Mouse (Mus musculus): Measurements from ENCODE around the gene Magi1. TPM values are rescaled to one million over a fixed set of nuclear protein-coding genes. Genes with fewer than 3 reads are reported as not detected.

The Magi1 gene
- polyA plus RNA-seq, 1 experiment from 2014 or later, result 7.9 TPM

DNA sequence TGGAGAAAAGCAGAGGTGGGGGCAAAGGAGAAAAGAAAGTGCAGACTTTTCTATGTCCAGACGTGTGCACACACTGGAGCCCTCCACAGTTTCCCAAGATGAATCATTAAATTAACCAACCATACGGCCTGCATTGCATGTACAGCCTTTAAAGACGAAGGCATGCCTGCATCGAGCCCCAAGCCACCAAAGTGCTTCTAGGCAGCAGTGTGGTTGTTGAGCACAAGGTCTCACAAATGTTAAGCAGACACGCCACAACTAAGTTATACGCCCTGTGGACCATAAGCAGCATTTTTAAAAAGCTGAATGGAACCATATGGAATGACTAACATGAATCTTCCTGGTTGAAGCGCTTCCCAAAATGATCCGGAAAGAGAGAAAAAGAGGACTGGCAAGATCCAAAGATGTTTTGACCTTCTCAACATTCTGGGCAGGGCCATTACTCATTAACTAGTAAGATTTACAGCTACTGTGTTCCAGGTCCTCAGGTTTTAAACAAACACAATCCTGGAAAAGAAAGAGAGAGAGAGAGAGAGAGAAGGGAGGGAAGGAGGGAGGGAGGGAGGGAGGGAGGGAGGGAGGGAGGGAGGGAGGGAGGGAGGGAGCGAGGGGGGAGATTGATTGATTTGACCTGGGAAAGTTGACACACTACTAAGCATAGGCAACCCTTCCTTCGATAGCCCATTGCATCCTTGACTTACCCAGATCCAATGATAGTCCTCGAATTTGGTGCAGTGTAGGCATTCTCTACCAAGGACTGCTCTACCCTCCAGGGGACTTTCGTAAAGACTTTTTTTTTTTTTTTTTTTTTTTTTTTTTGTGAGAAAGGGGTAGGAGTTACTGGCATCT, 26.5 kb downstream of the Magi1 start:
- H3K36me3 ChIP-seq (ENCODE audit: control insufficient read depth, insufficient read depth, low read length), result no peaks in the 10 kb centered on the region
- no peak overlapping the region for H3K4me2 ChIP-seq (ENCODE audit: low read length)
- H3K4me1 ChIP-seq (ENCODE audit: control insufficient read depth in 2 of 2, insufficient read depth in 2 of 2, low read length in 2 of 2), result peaks cover 20 to 41% of the 10 kb centered on the region in 2 experiments
- H3K9ac ChIP-seq (ENCODE audit: low read length), result no peak overlapping the region; the same call in 1 of the 2 replicates
- ATAC-seq (ENCODE audit: insufficient number of reproducible peaks, insufficient read depth, low FRiP score, low read depth), result no peak
- no peak overlapping the region for H3K4me3 ChIP-seq (ENCODE audit: control insufficient read depth in 1 of 2, insufficient read depth in 1 of 2, low read depth in 1 of 2, low read length in 2 of 2)
- H3K27me3 ChIP-seq (ENCODE audit: control insufficient read depth, insufficient read depth, low read length), result no peaks in the 10 kb centered on the region
- no peaks in the 10 kb centered on the region for H3K9me3 ChIP-seq (ENCODE audit: control insufficient read depth, low read length)
- no peak overlapping the region for H3K27ac ChIP-seq (replicated peaks in 1 of 2; ENCODE audit: control insufficient read depth in 1 of 2, insufficient read depth in 1 of 2, low read depth in 2 of 2, low read length in 2 of 2)
- WGBS, result 82% methylated on average over 12 of the region's 12 CpGs

DNA sequence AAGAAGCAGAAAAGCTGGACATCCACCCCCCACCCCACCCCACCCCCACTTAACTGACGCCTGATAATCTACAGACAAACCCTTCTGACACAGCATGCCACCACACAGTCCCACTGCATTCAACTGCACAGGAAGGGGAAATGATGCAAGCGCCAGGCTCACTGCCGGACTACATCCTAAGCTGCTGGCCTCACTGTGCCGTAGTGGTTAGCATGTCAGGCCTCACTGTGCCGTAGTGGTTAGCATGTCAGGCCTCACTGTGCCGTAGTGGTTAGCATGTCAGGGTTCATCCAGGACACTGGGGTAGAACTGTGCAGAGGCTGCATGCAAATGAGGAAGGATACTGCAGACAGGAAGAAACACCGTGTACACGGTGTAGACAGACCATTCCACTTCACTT, 29.8 kb downstream of the Magi1 start:
- ATAC-seq (ENCODE audit: insufficient number of reproducible peaks, insufficient read depth, low FRiP score, low read depth), result peak; percentile 68; the same call in 1 of the 2 replicates
- H3K27me3 ChIP-seq (ENCODE audit: control insufficient read depth, insufficient read depth, low read length), result no peaks in the 10 kb centered on the region
- H3K4me2 ChIP-seq (ENCODE audit: low read length), result no peak overlapping the region
- H3K4me1 ChIP-seq (ENCODE audit: control insufficient read depth in 2 of 2, insufficient read depth in 2 of 2, low read length in 2 of 2), result peaks cover 23 to 66% of the 10 kb centered on the region in 2 experiments
- H3K36me3 ChIP-seq (ENCODE audit: control insufficient read depth, insufficient read depth, low read length), result no peaks in the 10 kb centered on the region
- H3K4me3 ChIP-seq (ENCODE audit: control insufficient read depth in 1 of 2, insufficient read depth in 1 of 2, low read depth in 1 of 2, low read length in 2 of 2), result no peak overlapping the region
- H3K9ac ChIP-seq (ENCODE audit: low read length), result no peak overlapping the region
- H3K9me3 ChIP-seq (ENCODE audit: control insufficient read depth, low read length), result no peaks in the 10 kb centered on the region
- peak overlapping the region; percentile 31 to 62; a peak in 2 of 4 replicates for H3K27ac ChIP-seq (replicated peaks in 1 of 2; ENCODE audit: control insufficient read depth in 1 of 2, insufficient read depth in 1 of 2, low read depth in 2 of 2, low read length in 2 of 2)
- WGBS, result 40% methylated on average over 8 of the region's 8 CpGs

DNA sequence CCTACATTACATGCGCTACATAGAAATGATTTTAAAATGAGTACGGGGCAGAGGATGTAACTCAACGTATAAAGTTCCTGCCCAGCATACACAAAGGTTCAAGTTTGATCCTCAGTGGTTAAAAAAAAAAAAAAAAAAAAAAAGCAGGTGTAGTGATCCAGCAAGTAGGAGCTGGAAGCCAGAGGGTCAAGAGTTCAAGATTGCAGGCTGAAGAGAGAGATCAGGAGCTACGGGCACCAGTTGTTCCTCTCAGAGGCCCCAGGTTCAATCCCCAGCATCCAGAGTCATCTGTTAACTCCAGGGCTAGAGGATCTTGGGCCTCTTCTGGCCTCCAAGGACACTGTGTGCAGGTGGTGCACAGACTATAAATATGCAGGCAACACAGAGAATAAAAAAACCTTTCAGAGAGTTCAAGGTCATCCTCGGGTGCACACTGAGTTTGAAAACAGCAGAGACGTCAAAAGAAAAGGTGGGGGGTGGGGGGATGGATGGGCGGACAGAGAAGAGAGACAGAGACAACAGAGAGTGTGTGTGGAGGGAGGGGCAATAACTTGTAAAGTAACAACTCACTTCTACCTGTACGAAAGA, 32.3 kb downstream of the Magi1 start:
- no peak overlapping the region for H3K9ac ChIP-seq (ENCODE audit: low read length)
- H3K4me1 ChIP-seq (ENCODE audit: control insufficient read depth in 2 of 2, insufficient read depth in 2 of 2, low read length in 2 of 2), result peaks cover 21 to 63% of the 10 kb centered on the region in 2 experiments
- no peaks in the 10 kb centered on the region for H3K36me3 ChIP-seq (ENCODE audit: control insufficient read depth, insufficient read depth, low read length)
- ATAC-seq (ENCODE audit: insufficient number of reproducible peaks, insufficient read depth, low FRiP score, low read depth), result no peak
- H3K4me3 ChIP-seq (ENCODE audit: control insufficient read depth in 1 of 2, insufficient read depth in 1 of 2, low read depth in 1 of 2, low read length in 2 of 2), result no peak overlapping the region
- H3K27ac ChIP-seq (replicated peaks in 1 of 2; ENCODE audit: control insufficient read depth in 1 of 2, insufficient read depth in 1 of 2, low read depth in 2 of 2, low read length in 2 of 2), result peak overlapping the region in 1 of 2 experiments; percentile 17; a peak in 1 of 4 replicates
- H3K4me2 ChIP-seq (ENCODE audit: low read length), result no peak overlapping the region
- H3K27me3 ChIP-seq (ENCODE audit: control insufficient read depth, insufficient read depth, low read length), result no peaks in the 10 kb centered on the region
- 61% methylated on average over 8 of the region's 8 CpGs for WGBS
- H3K9me3 ChIP-seq (ENCODE audit: control insufficient read depth, low read length), result no peaks in the 10 kb centered on the region

DNA sequence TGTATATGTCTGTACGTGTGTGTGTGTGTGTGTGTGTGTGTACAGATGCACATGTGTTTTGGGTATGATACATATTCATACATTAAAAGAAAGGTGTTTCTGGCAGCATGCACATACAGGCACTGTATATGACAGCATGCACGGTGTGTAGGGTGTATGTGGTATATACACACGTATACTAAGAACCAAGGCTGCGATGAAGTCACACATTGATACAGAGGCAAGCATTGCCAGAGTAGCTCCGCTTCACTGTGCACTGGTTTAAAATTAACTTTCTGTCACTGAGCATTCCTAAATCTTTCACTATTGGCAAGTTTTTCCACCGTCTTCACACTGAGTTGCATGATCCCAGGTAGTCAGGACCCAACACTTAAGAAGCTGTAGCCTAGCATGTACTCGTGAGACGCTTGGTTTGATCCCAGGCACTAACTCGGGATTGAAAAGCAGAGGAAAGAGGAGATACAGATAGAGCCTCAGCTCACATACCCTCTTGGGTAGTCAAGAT, 34.4 kb downstream of the Magi1 start:
- Histone ChIP-seq H3K9me3 (ENCODE audit: control insufficient read depth, low read length) (no peaks in the 10 kb centered on the region), H3K9ac (ENCODE audit: low read length) (no peak overlapping the region), H3K27me3 (ENCODE audit: control insufficient read depth, insufficient read depth, low read length) (no peaks in the 10 kb centered on the region), H3K4me1 (ENCODE audit: control insufficient read depth in 2 of 2, insufficient read depth in 2 of 2, low read length in 2 of 2) (peaks cover 14 to 42% of the 10 kb centered on the region in 2 experiments), H3K36me3 (ENCODE audit: control insufficient read depth, insufficient read depth, low read length) (no peaks in the 10 kb centered on the region), H3K27ac (replicated peaks in 1 of 2; ENCODE audit: control insufficient read depth in 1 of 2, insufficient read depth in 1 of 2, low read depth in 2 of 2, low read length in 2 of 2) (0 out of 4 replicates have a peak overlapping the region, but pooled peaks of 1 of the 2 experiments have one; percentile 8), H3K4me3 (ENCODE audit: control insufficient read depth in 1 of 2, insufficient read depth in 1 of 2, low read depth in 1 of 2, low read length in 2 of 2) (no peak overlapping the region), H3K4me2 (ENCODE audit: low read length) (no peak overlapping the region)
- ATAC-seq (ENCODE audit: insufficient number of reproducible peaks, insufficient read depth, low FRiP score, low read depth), result no peak
- WGBS, result 67% methylated on average over 9 of the region's 9 CpGs

DNA sequence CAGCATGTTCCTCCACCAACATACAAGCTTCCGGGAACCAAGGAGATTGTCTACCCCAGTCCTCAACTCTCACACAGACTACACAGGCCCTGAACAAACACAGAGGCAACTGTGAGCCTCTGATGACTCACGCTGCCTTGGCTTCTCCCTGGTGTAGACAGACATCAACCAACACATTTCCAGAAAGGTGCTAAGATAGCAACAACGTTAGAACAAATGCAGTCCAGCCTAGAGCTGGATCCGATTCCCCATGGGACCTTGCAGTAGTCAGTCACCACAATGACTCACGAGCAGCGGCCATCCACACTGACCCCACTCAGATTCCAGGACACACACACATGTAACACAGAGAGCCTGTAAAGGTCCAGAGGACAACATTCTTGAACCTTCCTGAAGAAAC, 42.5 kb downstream of the Magi1 start:
- Histone ChIP-seq H3K36me3 (ENCODE audit: control insufficient read depth, insufficient read depth, low read length) (no peaks in the 10 kb centered on the region), H3K9ac (ENCODE audit: low read length) (0 out of 2 replicates have a peak overlapping the region, but pooled peaks have one; percentile 0), H3K27me3 (ENCODE audit: control insufficient read depth, insufficient read depth, low read length) (no peaks in the 10 kb centered on the region), H3K4me2 (ENCODE audit: low read length) (peak overlapping the region; percentile 28), H3K9me3 (ENCODE audit: control insufficient read depth, low read length) (no peaks in the 10 kb centered on the region), H3K4me3 (ENCODE audit: control insufficient read depth in 1 of 2, insufficient read depth in 1 of 2, low read depth in 1 of 2, low read length in 2 of 2) (no peak overlapping the region), H3K4me1 (ENCODE audit: control insufficient read depth in 2 of 2, insufficient read depth in 2 of 2, low read length in 2 of 2) (peaks cover 31 to 67% of the 10 kb centered on the region in 2 experiments), H3K27ac (replicated peaks in 1 of 2; ENCODE audit: control insufficient read depth in 1 of 2, insufficient read depth in 1 of 2, low read depth in 2 of 2, low read length in 2 of 2) (peak overlapping the region; percentile 86 to 87)
- 7% methylated on average over 6 of the region's 6 CpGs for WGBS
- peak; percentile 80 for ATAC-seq (ENCODE audit: insufficient number of reproducible peaks, insufficient read depth, low FRiP score, low read depth)

DNA sequence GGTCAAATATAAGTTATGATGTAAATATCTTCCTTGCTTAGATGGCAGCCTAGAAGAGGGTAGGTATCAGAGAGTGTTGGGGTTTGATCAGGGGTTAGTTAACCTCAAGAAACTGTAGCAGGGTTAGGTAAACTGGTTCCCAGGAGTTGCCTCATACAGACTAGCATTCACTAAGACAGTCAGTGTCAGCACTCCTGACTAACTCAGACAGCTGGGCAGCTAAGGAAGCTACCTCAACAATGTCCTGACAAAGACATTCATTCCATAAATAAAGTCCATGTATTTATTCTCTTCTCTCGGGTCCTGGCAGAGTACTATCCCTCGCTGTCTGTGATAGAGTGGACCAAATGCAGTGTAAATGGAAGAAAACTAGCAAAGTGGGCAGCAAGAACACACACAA, 45.1 kb downstream of the Magi1 start:
- 59% methylated on average over 2 of the region's 2 CpGs for WGBS
- H3K9ac ChIP-seq (ENCODE audit: low read length), result no peak overlapping the region
- H3K4me2 ChIP-seq (ENCODE audit: low read length), result no peak overlapping the region
- no peaks in the 10 kb centered on the region for H3K27me3 ChIP-seq (ENCODE audit: control insufficient read depth, insufficient read depth, low read length)
- no peak overlapping the region for H3K27ac ChIP-seq (replicated peaks in 1 of 2; ENCODE audit: control insufficient read depth in 1 of 2, insufficient read depth in 1 of 2, low read depth in 2 of 2, low read length in 2 of 2)
- no peak overlapping the region for H3K4me3 ChIP-seq (ENCODE audit: control insufficient read depth in 1 of 2, insufficient read depth in 1 of 2, low read depth in 1 of 2, low read length in 2 of 2)
- no peak for ATAC-seq (ENCODE audit: insufficient number of reproducible peaks, insufficient read depth, low FRiP score, low read depth)
- H3K9me3 ChIP-seq (ENCODE audit: control insufficient read depth, low read length), result no peaks in the 10 kb centered on the region
- no peaks in the 10 kb centered on the region for H3K36me3 ChIP-seq (ENCODE audit: control insufficient read depth, insufficient read depth, low read length)
- peaks cover 33 to 79% of the 10 kb centered on the region in 2 experiments for H3K4me1 ChIP-seq (ENCODE audit: control insufficient read depth in 2 of 2, insufficient read depth in 2 of 2, low read length in 2 of 2)

DNA sequence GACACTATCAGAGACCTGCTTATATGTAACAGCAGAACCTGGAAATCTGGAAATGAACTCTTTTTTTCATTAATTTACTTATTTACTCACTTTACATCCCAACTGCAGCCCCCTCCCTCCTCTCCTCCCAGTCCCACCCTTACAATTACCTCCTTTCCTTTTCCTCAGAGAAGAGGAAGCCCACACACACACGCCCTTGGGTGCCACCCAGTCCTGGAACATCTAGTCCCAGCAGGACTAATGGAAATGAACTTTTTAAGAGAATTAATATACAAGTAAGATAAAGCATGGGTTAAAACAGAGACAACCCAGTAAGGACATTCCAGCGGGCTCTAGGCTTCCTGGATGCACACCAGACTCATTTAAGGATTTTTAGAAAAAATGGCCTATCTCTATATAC, 46.8 kb downstream of the Magi1 start:
- no peaks in the 10 kb centered on the region for H3K36me3 ChIP-seq (ENCODE audit: control insufficient read depth, insufficient read depth, low read length)
- H3K9ac ChIP-seq (ENCODE audit: low read length), result peak overlapping the region; percentile 30; the same call in 1 of the 2 replicates
- no peak for ATAC-seq (ENCODE audit: insufficient number of reproducible peaks, insufficient read depth, low FRiP score, low read depth)
- H3K27ac ChIP-seq (replicated peaks in 1 of 2; ENCODE audit: control insufficient read depth in 1 of 2, insufficient read depth in 1 of 2, low read depth in 2 of 2, low read length in 2 of 2), result peak overlapping the region in 1 of 2 experiments; percentile 54; a peak in 2 of 4 replicates
- no peaks in the 10 kb centered on the region for H3K27me3 ChIP-seq (ENCODE audit: control insufficient read depth, insufficient read depth, low read length)
- H3K9me3 ChIP-seq (ENCODE audit: control insufficient read depth, low read length), result no peaks in the 10 kb centered on the region
- WGBS, result 60% methylated on average over 2 of the region's 2 CpGs
- no peak overlapping the region for H3K4me3 ChIP-seq (ENCODE audit: control insufficient read depth in 1 of 2, insufficient read depth in 1 of 2, low read depth in 1 of 2, low read length in 2 of 2)
- H3K4me2 ChIP-seq (ENCODE audit: low read length), result no peak overlapping the region
- peaks cover 29 to 76% of the 10 kb centered on the region in 2 experiments for H3K4me1 ChIP-seq (ENCODE audit: control insufficient read depth in 2 of 2, insufficient read depth in 2 of 2, low read length in 2 of 2)
